Mouse (Mus musculus): Measurements from ENCODE around the gene Ap1g1. TPM values are rescaled to one million over a fixed set of nuclear protein-coding genes. Genes with fewer than 3 reads are reported as not detected.
A peak's percentile ranks its signal among the peaks of the same experiment; 100 is the strongest.

Ap1g1 gene
- polyA plus RNA-seq, 1 experiment from 2014 or later, result 19.4 TPM

- Histone ChIP-seq H3K4me2 (ENCODE audit: low read depth, low read length) (no peak overlapping the region), H3K27ac (ENCODE audit: low read length) (no peak overlapping the region), H3K36me3 (ENCODE audit: control insufficient read depth, insufficient read depth) (no peaks in the 10 kb centered on the region), H3K9me3 (replicated peaks; ENCODE audit: control insufficient read depth, low read length) (no peaks in the 10 kb centered on the region), H3K27me3 (ENCODE audit: control insufficient read depth, insufficient read depth, low read depth, low read length) (no peaks in the 10 kb centered on the region; the same call in 1 of the 2 replicates), H3K4me1 (ENCODE audit: control insufficient read depth, low read depth, low read length) (no peaks in the 10 kb centered on the region), H3K4me3 (ENCODE audit: low read depth, low read length) (no peak overlapping the region), H3K9ac (ENCODE audit: low read depth, low read length) (no peak overlapping the region)
- 16% methylated on average over 3 of the region's 3 CpGs for WGBS (ENCODE audit: insufficient replicate concordance)
- ATAC-seq (ENCODE audit: low read depth), result no peak
Measured at GRCm38 (mm10) chr8:109773154-109773553, 5.2 kb upstream of the Ap1g1 start.

- no peak overlapping the region; the same call in 1 of the 2 replicates for H3K27ac ChIP-seq (ENCODE audit: low read length)
Measured at GRCm38 (mm10) chr8:109777851-109778250, 503 bp upstream of the Ap1g1 start.

GRCm38 (mm10) chr8:109778993-109779421, 653 bp downstream of the Ap1g1 start:
- H3K27ac ChIP-seq (ENCODE audit: low read length), result peak overlapping the region; percentile 94
- no peaks in the 10 kb centered on the region; the same call in 1 of the 2 replicates for H3K27me3 ChIP-seq (ENCODE audit: control insufficient read depth, insufficient read depth, low read depth, low read length)
- ATAC-seq (ENCODE audit: low read depth), result peak; percentile 49
- WGBS (ENCODE audit: insufficient replicate concordance), result under 1% methylated on average over 32 of the region's 32 CpGs
- H3K9me3 ChIP-seq (replicated peaks; ENCODE audit: control insufficient read depth, low read length), result no peaks in the 10 kb centered on the region
- peak overlapping the region; percentile 95 for H3K4me2 ChIP-seq (ENCODE audit: low read depth, low read length)
- H3K9ac ChIP-seq (ENCODE audit: low read depth, low read length), result peak overlapping the region; percentile 80
- peak overlapping the region; percentile 74 for H3K4me3 ChIP-seq (ENCODE audit: low read depth, low read length)
- no peaks in the 10 kb centered on the region for H3K36me3 ChIP-seq (ENCODE audit: control insufficient read depth, insufficient read depth)
- peaks cover 16% of the 10 kb centered on the region for H3K4me1 ChIP-seq (ENCODE audit: control insufficient read depth, low read depth, low read length)

More at GRCm38 (mm10) chr8:109777851-109778250, 503 bp upstream of the Ap1g1 start:
- Histone ChIP-seq H3K9me3 (replicated peaks; ENCODE audit: control insufficient read depth, low read length) (no peaks in the 10 kb centered on the region), H3K4me1 (ENCODE audit: control insufficient read depth, low read depth, low read length) (peaks cover 16% of the 10 kb centered on the region), H3K27me3 (ENCODE audit: control insufficient read depth, insufficient read depth, low read depth, low read length) (no peaks in the 10 kb centered on the region; the same call in 1 of the 2 replicates), H3K4me3 (ENCODE audit: low read depth, low read length) (peak overlapping the region; percentile 74), H3K9ac (ENCODE audit: low read depth, low read length) (no peak overlapping the region), H3K36me3 (ENCODE audit: control insufficient read depth, insufficient read depth) (no peaks in the 10 kb centered on the region), H3K4me2 (ENCODE audit: low read depth, low read length) (peak overlapping the region; percentile 95)
- no peak for ATAC-seq (ENCODE audit: low read depth)
- WGBS (ENCODE audit: insufficient replicate concordance), result 27% methylated on average over 5 of the region's 5 CpGs

- no peak for ATAC-seq (ENCODE audit: low read depth)
- Histone ChIP-seq H3K4me1 (ENCODE audit: control insufficient read depth, low read depth, low read length) (peaks cover 16% of the 10 kb centered on the region), H3K9me3 (replicated peaks; ENCODE audit: control insufficient read depth, low read length) (no peaks in the 10 kb centered on the region), H3K27me3 (ENCODE audit: control insufficient read depth, insufficient read depth, low read depth, low read length) (no peaks in the 10 kb centered on the region; the same call in 1 of the 2 replicates), H3K4me2 (ENCODE audit: low read depth, low read length) (peak overlapping the region; percentile 95), H3K36me3 (ENCODE audit: control insufficient read depth, insufficient read depth) (no peaks in the 10 kb centered on the region), H3K4me3 (ENCODE audit: low read depth, low read length) (peak overlapping the region; percentile 74), H3K27ac (ENCODE audit: low read length) (peak overlapping the region; percentile 94), H3K9ac (ENCODE audit: low read depth, low read length) (peak overlapping the region; percentile 80)
- 13% methylated on average over 24 of the region's 24 CpGs for WGBS (ENCODE audit: insufficient replicate concordance)
Measured at GRCm38 (mm10) chr8:109779431-109780228, 1.3 kb downstream of the Ap1g1 start.

- H3K9me3 ChIP-seq (replicated peaks; ENCODE audit: control insufficient read depth, low read length), result no peaks in the 10 kb centered on the region
- peak overlapping the region; percentile 95; the same call in 1 of the 2 replicates for H3K4me2 ChIP-seq (ENCODE audit: low read depth, low read length)
- H3K27me3 ChIP-seq (ENCODE audit: control insufficient read depth, insufficient read depth, low read depth, low read length), result no peaks in the 10 kb centered on the region; the same call in 1 of the 2 replicates
- H3K4me3 ChIP-seq (ENCODE audit: low read depth, low read length), result peak overlapping the region; percentile 74
- WGBS (ENCODE audit: insufficient replicate concordance), result 21% methylated on average over 4 of the region's 4 CpGs
- peaks cover 16% of the 10 kb centered on the region for H3K4me1 ChIP-seq (ENCODE audit: control insufficient read depth, low read depth, low read length)
- H3K36me3 ChIP-seq (ENCODE audit: control insufficient read depth, insufficient read depth), result no peaks in the 10 kb centered on the region
- no peak for ATAC-seq (ENCODE audit: low read depth)
- H3K27ac ChIP-seq (ENCODE audit: low read length), result no peak overlapping the region; the same call in 1 of the 2 replicates
- no peak overlapping the region for H3K9ac ChIP-seq (ENCODE audit: low read depth, low read length)
Measured at GRCm38 (mm10) chr8:109780548-109780947, 2.2 kb downstream of the Ap1g1 start.

- 30% methylated on average over 2 of the region's 2 CpGs for WGBS (ENCODE audit: insufficient replicate concordance)
- no peak overlapping the region for H3K9ac ChIP-seq (ENCODE audit: low read depth, low read length)
- no peak overlapping the region for H3K4me2 ChIP-seq (ENCODE audit: low read depth, low read length)
- H3K36me3 ChIP-seq (ENCODE audit: control insufficient read depth, insufficient read depth), result no peaks in the 10 kb centered on the region
- H3K27ac ChIP-seq (ENCODE audit: low read length), result no peak overlapping the region
- no peaks in the 10 kb centered on the region for H3K9me3 ChIP-seq (replicated peaks; ENCODE audit: control insufficient read depth, low read length)
- H3K27me3 ChIP-seq (ENCODE audit: control insufficient read depth, insufficient read depth, low read depth, low read length), result no peaks in the 10 kb centered on the region
- peak; percentile 82 for ATAC-seq (ENCODE audit: low read depth)
- peaks cover 22% of the 10 kb centered on the region for H3K4me1 ChIP-seq (ENCODE audit: control insufficient read depth, low read depth, low read length)
- H3K4me3 ChIP-seq (ENCODE audit: low read depth, low read length), result no peak overlapping the region
Measured at GRCm38 (mm10) chr8:109790938-109791337, 12.6 kb downstream of the Ap1g1 start.

- Histone ChIP-seq H3K4me3 (ENCODE audit: low read depth, low read length) (no peak overlapping the region), H3K9me3 (replicated peaks; ENCODE audit: control insufficient read depth, low read length) (no peaks in the 10 kb centered on the region), H3K9ac (ENCODE audit: low read depth, low read length) (no peak overlapping the region), H3K36me3 (ENCODE audit: control insufficient read depth, insufficient read depth) (no peaks in the 10 kb centered on the region), H3K4me1 (ENCODE audit: control insufficient read depth, low read depth, low read length) (peaks cover 22% of the 10 kb centered on the region), H3K27ac (ENCODE audit: low read length) (no peak overlapping the region; the same call in 1 of the 2 replicates), H3K4me2 (ENCODE audit: low read depth, low read length) (no peak overlapping the region), H3K27me3 (ENCODE audit: control insufficient read depth, insufficient read depth, low read depth, low read length) (no peaks in the 10 kb centered on the region)
- no peak for ATAC-seq (ENCODE audit: low read depth)
- 46% methylated on average over 1 of the region's 1 CpGs for WGBS (ENCODE audit: insufficient replicate concordance)
Measured at GRCm38 (mm10) chr8:109795166-109795565, 16.8 kb downstream of the Ap1g1 start.

GRCm38 (mm10) chr8:109798721-109799120, 20.4 kb downstream of the Ap1g1 start:
- H3K9ac ChIP-seq (ENCODE audit: low read depth, low read length), result no peak overlapping the region
- H3K4me1 ChIP-seq (ENCODE audit: control insufficient read depth, low read depth, low read length), result peaks cover 12% of the 10 kb centered on the region
- no peak overlapping the region for H3K4me2 ChIP-seq (ENCODE audit: low read depth, low read length)
- H3K4me3 ChIP-seq (ENCODE audit: low read depth, low read length), result no peak overlapping the region
- H3K9me3 ChIP-seq (replicated peaks; ENCODE audit: control insufficient read depth, low read length), result no peaks in the 10 kb centered on the region
- no peaks in the 10 kb centered on the region for H3K36me3 ChIP-seq (ENCODE audit: control insufficient read depth, insufficient read depth)
- ATAC-seq (ENCODE audit: low read depth), result no peak
- H3K27me3 ChIP-seq (ENCODE audit: control insufficient read depth, insufficient read depth, low read depth, low read length), result no peaks in the 10 kb centered on the region
- no peak overlapping the region for H3K27ac ChIP-seq (ENCODE audit: low read length)

GRCm38 (mm10) chr8:109799245-109799644, 20.9 kb downstream of the Ap1g1 start:
- Histone ChIP-seq H3K9me3 (replicated peaks; ENCODE audit: control insufficient read depth, low read length) (no peaks in the 10 kb centered on the region), H3K27ac (ENCODE audit: low read length) (no peak overlapping the region), H3K4me2 (ENCODE audit: low read depth, low read length) (no peak overlapping the region), H3K27me3 (ENCODE audit: control insufficient read depth, insufficient read depth, low read depth, low read length) (no peaks in the 10 kb centered on the region), H3K36me3 (ENCODE audit: control insufficient read depth, insufficient read depth) (no peaks in the 10 kb centered on the region), H3K4me3 (ENCODE audit: low read depth, low read length) (no peak overlapping the region), H3K4me1 (ENCODE audit: control insufficient read depth, low read depth, low read length) (peaks cover 10% of the 10 kb centered on the region), H3K9ac (ENCODE audit: low read depth, low read length) (no peak overlapping the region)
- 45% methylated on average over 4 of the region's 4 CpGs for WGBS (ENCODE audit: insufficient replicate concordance)
- ATAC-seq (ENCODE audit: low read depth), result no peak
